Mouse (Mus musculus): ENCODE data around the gene Cmklr1.

- TF ChIP-seq CTCF (IDR thresholded peaks at IDR 0.05; ENCODE audit: borderline replicate concordance, insufficient read depth, low read depth, low read length) (no peak), POLR2A (IDR thresholded peaks at IDR 0.05; ENCODE audit: borderline replicate concordance, insufficient read depth, low read length) (0 out of 2 replicates have a peak, but pooled peaks have one; percentile 16)
Observed at GRCm38 (mm10) chr5:113591751-113592230, 58.4 kb downstream of the Cmklr1 start.
